Mouse (Mus musculus) midbrain, embryonic 11.5 days (tissue): ENCODE data around the gene Dnajc4. TPM values are rescaled to one million over a fixed set of nuclear protein-coding genes. Genes with fewer than 3 reads are reported as not detected.

ENCODE experiments used
- ATAC-seq: fragments of 200-750 bp; cut with Nextera tagmentation; 2 replicates; pipeline ENCODE4 v1.8.0; 2017; ENCODE audit warnings: moderate TSS enrichment, moderate library complexity; ENCODE audit not compliant: low FRiP score
- DNase-seq: peaks from one replicate; pipeline ENCODE4 v3.0.0; 2015; ENCODE audit warnings: low spot score; ENCODE audit errors: missing footprints
- H3K27ac ChIP-seq: fragments of 300-500 bp; sonication (generic); 2 replicates; pipeline ENCODE4 v1.5.1; 2014; ENCODE audit warnings: low read depth, low read length
- H3K27me3 ChIP-seq: fragments of 300-500 bp; sonication (generic); 2 replicates; pipeline ENCODE4 v1.6.1; 2014; ENCODE audit warnings: mild to moderate bottlenecking, low read length, moderate library complexity, mixed read lengths; ENCODE audit not compliant: control insufficient read depth, insufficient read depth
- H3K36me3 ChIP-seq: fragments of 300-500 bp; sonication (generic); 2 replicates; pipeline ENCODE4 v1.6.1; 2014; ENCODE audit warnings: mild to moderate bottlenecking, low read length, moderate library complexity, mixed read lengths; ENCODE audit not compliant: control insufficient read depth, insufficient read depth
- H3K4me1 ChIP-seq: fragments of 300-500 bp; sonication (generic); 2 replicates; pipeline ENCODE4 v1.6.1; 2014; ENCODE audit warnings: low read length; ENCODE audit not compliant: control insufficient read depth, insufficient read depth
- H3K4me2 ChIP-seq: fragments of 300-500 bp; sonication (generic); 2 replicates; pipeline ENCODE4 v1.6.1; 2014; ENCODE audit warnings: mild to moderate bottlenecking, moderate library complexity
- H3K4me3 ChIP-seq: fragments of 300-500 bp; sonication (generic); 2 replicates; pipeline ENCODE4 v1.5.1; 2014; ENCODE audit warnings: low read depth, low read length
- H3K9ac ChIP-seq: fragments of 300-500 bp; sonication (generic); 2 replicates; pipeline ENCODE4 v1.6.1; 2014; ENCODE audit warnings: low read length
- H3K9me3 ChIP-seq: fragments of 300-500 bp; sonication (generic); 2 replicates; pipeline ENCODE4 v1.6.1; 2016; ENCODE audit warnings: low read length; ENCODE audit not compliant: control insufficient read depth
- WGBS: fragments of 180-500 bp; shearing (Covaris S2); extraction: QIAGEN DNeasy Blood & Tissue Kit; methylation state at CpG from one replicate; pipeline ENCODE4 v1.1.7; 2014; 5-methylcytosine and 5-hydroxymethylcytosine counted together
- polyA plus RNA-seq: library from polyadenylated mRNA; unstranded; fragments of >200 nt; fragmentation: Nextera tagmentation; extraction: Ambion mirVana; gene quantifications from 2 replicates; pipeline ENCODE4 v1.2.1, GENCODE M21; 2014

Gene Dnajc4
- polyA plus RNA-seq, 1 experiment from 2014 or later: 17.9 TPM

DNA sequence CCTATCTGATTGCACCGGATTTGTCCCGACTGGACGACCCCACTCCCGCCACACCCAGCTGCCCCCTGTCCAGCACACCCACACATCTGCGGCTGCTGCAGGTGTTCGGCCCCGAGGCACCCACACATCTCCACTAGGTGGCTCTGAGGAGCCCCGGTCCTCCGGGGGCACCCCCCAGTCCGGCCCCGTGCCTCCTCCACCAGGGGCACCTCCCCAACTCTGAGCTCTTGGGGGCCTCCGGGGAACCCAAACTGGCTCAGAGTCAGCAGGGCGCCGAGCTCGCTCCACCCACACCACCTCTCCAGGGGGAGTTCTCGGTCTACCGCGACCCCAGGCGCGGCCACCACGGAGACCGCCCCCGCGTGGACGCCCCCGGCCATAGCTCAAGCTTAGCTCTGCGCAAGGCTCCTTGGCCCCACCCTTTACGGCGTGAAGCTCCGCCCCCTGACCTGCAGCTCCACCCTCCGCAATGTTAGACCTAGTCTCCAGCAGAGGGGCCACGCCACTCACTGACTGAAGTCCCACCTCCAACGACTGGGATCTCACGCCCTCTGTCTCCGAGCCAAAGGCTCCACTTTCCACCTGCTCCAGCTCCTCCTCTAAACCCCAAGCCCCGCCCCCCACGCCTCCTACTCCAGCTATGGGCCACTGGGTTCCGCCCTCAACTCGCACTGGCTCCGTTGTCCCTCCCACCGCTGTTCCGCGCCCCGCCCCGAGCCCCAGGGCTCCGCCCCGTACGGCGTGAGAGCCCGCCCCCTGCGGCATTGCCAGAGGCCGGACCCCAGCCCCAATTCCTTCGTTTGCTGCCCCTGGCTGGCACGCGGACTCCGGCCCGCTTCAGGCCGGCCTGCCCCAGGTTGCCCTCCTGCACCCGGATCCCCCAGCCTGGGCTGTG is 12.6 kb downstream of the Dnajc4 start:
- H3K36me3 ChIP-seq: peaks cover 14% of the 10 kb centered on the region
- H3K4me3 ChIP-seq: peak overlapping the region; percentile 57

DNA sequence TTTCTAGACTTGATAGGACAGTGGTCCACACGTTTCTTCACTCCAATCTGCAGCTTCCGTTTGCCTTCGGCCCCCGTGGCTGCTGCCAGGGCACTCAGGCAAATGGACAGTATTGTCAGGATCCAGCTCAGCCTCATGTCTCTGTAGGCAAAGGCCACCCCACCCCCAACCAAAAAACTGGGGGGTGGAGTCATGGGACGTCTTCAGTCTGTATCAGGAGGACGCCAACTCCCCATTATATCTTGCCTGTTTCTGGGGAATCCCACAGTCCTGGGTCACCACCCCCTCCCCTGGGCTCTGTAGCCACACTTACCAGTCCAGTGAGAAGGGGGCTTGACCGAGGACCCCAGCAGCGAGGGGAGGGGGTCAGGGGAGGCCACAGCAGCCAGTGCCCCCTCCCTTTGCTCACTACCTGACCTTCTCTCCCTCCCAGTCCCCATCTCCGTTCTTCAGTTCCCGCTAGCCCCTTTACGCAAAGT is 13.3 kb downstream of the Dnajc4 start:
- peak overlapping the region; percentile 57 for H3K4me3 ChIP-seq
- peaks cover 39% of the 10 kb centered on the region for H3K4me1 ChIP-seq
- DNase-seq (no peak), ATAC-seq (0 out of 2 replicates have a peak, but pooled peaks have one; percentile 0)
- peak overlapping the region; percentile 76 for H3K9ac ChIP-seq
- H3K4me2 ChIP-seq: peak overlapping the region; percentile 71
- peak overlapping the region; percentile 64 for H3K27ac ChIP-seq
- no peaks in the 10 kb centered on the region for H3K27me3 ChIP-seq
- H3K36me3 ChIP-seq: peaks cover 14% of the 10 kb centered on the region
- H3K9me3 ChIP-seq: no peaks in the 10 kb centered on the region
- WGBS: 13% methylated on average over 11 of the region's 11 CpGs

More for the DNA sequence above, 12.6 kb downstream of the Dnajc4 start:
- Histone ChIP-seq H3K4me2 (peak overlapping the region; percentile 71), H3K4me1 (peaks cover 38% of the 10 kb centered on the region), H3K9ac (peak overlapping the region; percentile 76), H3K27me3 (no peaks in the 10 kb centered on the region), H3K27ac (peak overlapping the region; percentile 85), H3K9me3 (no peaks in the 10 kb centered on the region)
- WGBS: under 1% methylated on average over 59 of the region's 59 CpGs
- ATAC-seq (peak; percentile 89), DNase-seq (peak; percentile 100)

DNA sequence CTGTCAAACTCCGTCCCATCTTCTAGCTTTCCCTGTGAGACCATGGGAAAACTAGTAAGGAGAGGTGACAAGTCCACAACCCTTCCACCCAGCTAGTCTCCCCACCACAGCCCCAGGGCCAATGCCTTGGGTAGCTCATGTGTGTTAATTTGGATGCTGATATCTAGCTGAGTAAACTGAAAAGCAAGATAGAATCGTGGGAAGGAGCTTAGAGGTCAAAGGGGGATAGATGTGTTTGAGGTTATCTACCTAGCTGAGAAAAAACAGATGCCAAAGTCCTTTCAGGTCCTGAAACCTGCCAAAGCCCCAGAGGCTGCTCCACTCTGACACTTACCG is 13.8 kb downstream of the Dnajc4 start:
- H3K27me3 ChIP-seq: no peaks in the 10 kb centered on the region
- H3K27ac ChIP-seq: peak overlapping the region; percentile 64; the same call in 1 of the 2 replicates
- DNase-seq (no peak), ATAC-seq (no peak)
- H3K9me3 ChIP-seq: no peaks in the 10 kb centered on the region
- peak overlapping the region; percentile 71 for H3K4me2 ChIP-seq
- H3K4me1 ChIP-seq: peaks cover 43% of the 10 kb centered on the region
- H3K4me3 ChIP-seq: peak overlapping the region; percentile 57
- peak overlapping the region; percentile 76 for H3K9ac ChIP-seq
- H3K36me3 ChIP-seq: peaks cover 14% of the 10 kb centered on the region
- WGBS: 52% methylated on average over 3 of the region's 3 CpGs

DNA sequence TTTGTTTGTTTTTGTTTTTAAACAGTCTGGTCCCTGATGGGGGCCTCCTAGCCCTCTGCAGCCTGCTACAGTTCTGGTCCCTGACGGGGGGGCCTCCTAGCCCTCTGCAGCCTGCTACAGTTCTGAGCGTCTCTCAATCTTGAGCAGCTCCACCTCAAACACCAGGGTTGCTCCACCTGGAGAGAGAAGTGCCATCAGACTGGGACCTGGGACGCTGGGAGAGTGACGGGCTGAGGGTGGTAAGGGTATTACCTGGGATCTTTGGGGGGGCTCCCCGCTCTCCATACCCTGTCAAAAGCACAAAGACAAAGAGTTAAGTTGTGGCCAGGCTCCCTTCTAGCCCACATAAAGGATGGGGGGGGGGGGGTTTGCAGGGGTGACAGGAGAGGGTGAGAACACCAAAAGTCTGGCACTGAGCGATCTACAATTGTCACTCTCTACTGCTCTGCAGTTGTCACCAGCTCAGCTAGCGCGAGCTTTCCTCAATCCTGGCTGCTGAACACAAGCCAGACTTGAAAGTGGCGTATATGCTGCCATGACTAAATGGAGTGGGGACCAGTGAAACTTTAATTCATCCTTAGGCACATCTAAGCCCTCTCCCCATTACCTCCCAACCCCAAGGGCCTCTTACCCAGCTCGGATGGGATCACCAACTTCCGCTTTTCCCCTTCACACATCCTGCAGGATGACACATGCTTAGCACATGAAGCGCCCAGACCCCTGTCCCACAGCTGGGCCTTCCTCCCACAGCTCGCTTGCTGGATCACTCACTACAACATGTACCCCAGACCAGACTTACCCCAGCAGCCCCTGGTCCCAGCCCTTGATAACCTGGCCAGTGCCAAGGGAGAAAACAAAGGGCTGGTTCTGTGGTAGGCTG is 14.4 kb downstream of the Dnajc4 start:
- WGBS: 84% methylated on average over 13 of the region's 13 CpGs
- Histone ChIP-seq H3K4me2 (peak overlapping the region; percentile 71; the same call in 1 of the 2 replicates), H3K9ac (peak overlapping the region; percentile 76), H3K4me1 (peaks cover 43% of the 10 kb centered on the region), H3K27ac (peak overlapping the region; percentile 64; the same call in 1 of the 2 replicates), H3K4me3 (peak overlapping the region; percentile 57; the same call in 1 of the 2 replicates), H3K36me3 (peaks cover 14% of the 10 kb centered on the region), H3K9me3 (no peaks in the 10 kb centered on the region), H3K27me3 (no peaks in the 10 kb centered on the region)
- DNase-seq: peak; percentile 88
- ATAC-seq: no peak

DNA sequence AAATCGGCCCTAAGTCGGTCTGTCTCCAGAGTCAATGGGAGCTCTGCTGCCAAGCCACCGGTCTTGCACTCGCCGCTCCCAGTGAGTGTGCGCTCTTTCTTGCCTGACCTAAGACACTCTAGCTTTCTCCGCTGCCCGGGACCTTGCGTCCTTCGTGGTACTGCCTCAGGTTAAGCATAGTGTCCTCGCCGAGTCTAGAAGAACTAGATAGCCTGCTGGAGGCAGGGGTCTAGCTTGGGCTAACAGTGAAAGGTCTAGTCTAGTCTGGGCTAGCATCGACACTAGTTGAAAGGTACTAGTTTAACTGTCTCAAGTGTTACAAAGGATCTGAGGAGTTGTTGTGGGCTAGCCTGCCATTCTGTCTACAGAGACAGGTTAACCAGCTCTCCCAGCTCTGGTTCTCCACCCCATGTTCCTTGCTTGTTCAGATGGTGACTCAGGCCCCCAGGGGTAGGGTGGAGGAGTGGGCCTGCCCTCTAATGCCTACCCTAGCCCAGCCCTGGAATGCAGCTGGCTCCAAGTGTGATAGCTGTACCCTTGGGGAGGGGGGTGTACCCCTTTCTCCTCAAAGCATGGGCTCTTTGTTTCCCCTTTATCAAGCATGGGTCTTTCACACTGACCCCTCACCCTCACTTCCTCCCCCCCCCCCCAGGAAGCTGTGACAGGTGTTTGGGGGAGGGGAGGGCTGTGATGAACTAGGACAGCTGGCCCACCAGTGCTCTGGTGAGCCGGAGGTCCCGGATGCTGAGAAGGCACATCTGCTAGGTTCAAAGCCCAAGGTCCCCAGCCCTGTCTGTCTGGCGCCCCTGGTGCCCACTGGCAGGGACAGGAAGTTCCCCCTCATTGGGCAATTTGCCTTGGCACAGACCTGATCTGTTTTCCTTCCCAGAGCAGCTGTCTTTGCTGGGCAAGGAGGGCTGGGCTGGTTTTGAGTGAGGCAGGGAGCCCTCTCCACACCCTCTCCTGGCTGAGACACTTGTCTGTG is 16.5 kb downstream of the Dnajc4 start, which contains the start of gene Plcb3:
Gene Plcb3, minus strand, starts transcription at position 934 of the 985 bp plus-strand sequence.
- H3K4me3 ChIP-seq: peak within 1 kb of the TSS; percentile 83
- WGBS: under 1% methylated on average over 16 of the region's 16 CpGs
- peak within 1 kb of the TSS; percentile 95 for H3K4me2 ChIP-seq
- H3K27me3 ChIP-seq: no peaks in the 10 kb centered on the region; the same call in 1 of the 2 replicates
- ATAC-seq: no peak
- H3K9me3 ChIP-seq: no peaks in the 10 kb centered on the region
- H3K4me1 ChIP-seq: peaks cover 40% of the 10 kb centered on the region
- peaks cover 12% of the 10 kb centered on the region for H3K36me3 ChIP-seq
- DNase-seq: peak; percentile 96
- peak within 1 kb of the TSS; percentile 94 for H3K9ac ChIP-seq
- peak within 1 kb of the TSS; percentile 89 for H3K27ac ChIP-seq

DNA sequence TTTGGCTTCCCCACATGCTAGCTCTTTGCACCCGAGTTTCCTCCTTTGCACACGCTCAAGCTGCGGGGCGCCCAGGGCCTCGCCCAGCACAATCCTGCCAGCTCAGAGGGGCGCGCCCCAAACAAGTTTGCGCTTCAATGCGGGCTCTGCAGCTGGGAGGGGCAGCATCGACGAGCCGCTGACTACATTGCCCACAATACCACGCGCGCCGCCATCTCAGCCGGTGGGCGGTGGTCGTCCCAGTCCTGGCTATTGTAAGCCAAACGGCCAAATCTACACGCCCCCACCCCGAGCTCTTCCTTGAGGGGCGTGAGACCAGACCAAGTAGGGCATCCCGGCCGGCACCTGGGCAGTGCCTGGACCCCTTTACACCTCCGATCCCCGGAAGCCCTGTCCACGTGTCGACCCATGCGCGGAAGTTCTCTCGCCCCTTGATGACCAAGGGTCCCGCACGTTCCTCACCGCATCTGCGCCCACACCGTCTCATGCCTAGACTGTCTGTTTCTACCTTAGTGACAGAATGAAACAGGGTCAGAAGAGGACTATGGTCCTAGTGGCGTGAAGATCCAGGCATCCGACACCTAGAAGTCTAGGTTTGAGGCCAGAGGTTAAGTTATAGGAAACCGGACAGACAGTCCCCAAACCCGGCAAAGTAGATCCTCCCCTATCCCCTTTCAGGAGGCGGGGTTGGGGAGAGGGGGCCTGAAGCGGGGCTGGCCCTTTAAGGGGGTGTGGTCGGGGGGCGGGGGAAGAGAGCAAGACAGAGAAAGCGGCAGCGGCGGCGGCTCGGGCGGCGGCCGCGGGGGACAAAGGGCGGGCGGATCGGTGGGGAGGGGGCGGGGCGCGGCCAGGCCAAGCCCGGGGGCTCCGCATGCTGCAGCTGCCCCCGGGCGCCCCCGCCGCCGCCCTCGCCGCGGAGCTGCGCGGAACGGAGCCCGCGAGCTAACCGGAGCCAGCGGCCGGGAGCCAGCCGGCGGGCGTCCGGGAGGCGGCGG is 17.9 kb downstream of the Dnajc4 start, which contains the start of gene Ppp1r14b:
Gene Ppp1r14b, plus strand, starts transcription at position 758 of the 995 bp plus-strand sequence.
- Histone ChIP-seq H3K4me2 (peak within 1 kb of the TSS; percentile 95), H3K27ac (peak within 1 kb of the TSS; percentile 89), H3K4me1 (peaks cover 48% of the 10 kb centered on the region), H3K9ac (peak within 1 kb of the TSS; percentile 94), H3K36me3 (peaks cover 12% of the 10 kb centered on the region), H3K9me3 (no peaks in the 10 kb centered on the region), H3K27me3 (peaks cover 9% of the 10 kb centered on the region), H3K4me3 (peak within 1 kb of the TSS; percentile 83)
- ATAC-seq (peak; percentile 71), DNase-seq (peak; percentile 98)
- WGBS: under 1% methylated on average over 69 of the region's 84 CpGs

DNA sequence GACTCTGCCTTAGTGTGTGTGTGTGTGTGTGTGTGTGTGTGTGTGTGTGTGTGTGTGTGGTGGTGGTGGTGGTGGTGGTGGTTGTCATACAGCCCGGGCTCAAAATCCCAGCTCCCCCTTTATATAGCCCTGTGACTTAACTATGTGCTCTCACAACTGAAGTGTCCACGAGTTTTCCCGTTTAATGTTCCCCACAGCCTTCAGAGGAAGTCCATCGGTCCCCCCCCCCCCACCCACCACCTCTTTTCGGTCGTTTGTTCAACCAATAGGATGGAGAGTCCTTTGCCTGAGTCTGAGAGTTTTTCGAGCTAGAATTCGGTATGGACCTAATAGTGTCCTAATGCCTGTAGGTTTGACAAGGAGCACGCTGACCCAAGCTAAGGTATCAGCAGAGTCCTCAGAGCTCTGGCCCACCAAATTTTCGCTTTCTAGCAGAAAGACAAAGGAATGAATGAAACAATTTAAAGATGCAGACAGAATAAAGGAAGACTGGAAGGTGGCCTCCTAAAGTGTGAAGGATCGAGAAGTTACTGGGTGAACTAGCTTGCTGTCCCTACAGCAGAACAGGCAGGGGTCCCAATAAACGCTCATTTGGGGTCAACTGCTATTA is 18.7 kb downstream of the Dnajc4 start:
- peaks cover 16% of the 10 kb centered on the region for H3K27me3 ChIP-seq
- 43% methylated on average over 12 of the region's 12 CpGs for WGBS
- DNase-seq (peak; percentile 91), ATAC-seq (no peak)
- H3K36me3 ChIP-seq: peaks cover 12% of the 10 kb centered on the region
- H3K4me3 ChIP-seq: peak overlapping the region; percentile 83
- peak overlapping the region; percentile 72 for H3K4me2 ChIP-seq
- H3K27ac ChIP-seq: no peak overlapping the region
- H3K9ac ChIP-seq: peak overlapping the region; percentile 94
- H3K4me1 ChIP-seq: peaks cover 43% of the 10 kb centered on the region
- H3K9me3 ChIP-seq: no peaks in the 10 kb centered on the region
